Mouse (Mus musculus) neural tube, embryonic 11.5 days (tissue): ENCODE results near the gene Rhbdf1. TPM values are rescaled to one million over a fixed set of nuclear protein-coding genes. Genes with fewer than 3 reads are reported as not detected.

Source experiments
- ATAC-seq: fragments of 200-750 bp; cut with Nextera tagmentation; 2 replicates; pipeline ENCODE4 v1.8.0; 2017; ENCODE audit warnings: moderate number of reproducible peaks, mild to moderate bottlenecking, moderate TSS enrichment, moderate library complexity; ENCODE audit not compliant: insufficient read depth, low FRiP score, low TSS enrichment
- DNase-seq: peaks from one replicate; pipeline ENCODE4 v3.0.0-alpha.2; 2015; ENCODE audit warnings: low spot score
- H3K27ac ChIP-seq: fragments of 300-500 bp; sonication (generic); 2 replicates; pipeline ENCODE4 v1.5.1; 2014; ENCODE audit warnings: low read depth, mild to moderate bottlenecking, low read length
- H3K27me3 ChIP-seq: fragments of 300-500 bp; sonication (generic); 2 replicates; pipeline ENCODE4 v1.6.1; 2014; ENCODE audit warnings: mild to moderate bottlenecking, low read length, mixed read lengths; ENCODE audit not compliant: control insufficient read depth, insufficient read depth
- H3K36me3 ChIP-seq: fragments of 300-500 bp; sonication (generic); 2 replicates; pipeline ENCODE4 v1.6.1; 2014; ENCODE audit warnings: mild to moderate bottlenecking, low read length, moderate library complexity, mixed read lengths; ENCODE audit not compliant: control insufficient read depth, insufficient read depth
- H3K4me1 ChIP-seq: fragments of 300-500 bp; sonication (generic); 2 replicates; pipeline ENCODE4 v1.6.1; 2014; ENCODE audit warnings: low read length, mixed read lengths; ENCODE audit not compliant: control insufficient read depth, insufficient read depth
- H3K4me2 ChIP-seq: fragments of 300-500 bp; sonication (generic); 2 replicates; pipeline ENCODE4 v1.6.1; 2014; ENCODE audit warnings: low read depth, mild to moderate bottlenecking, moderate library complexity
- H3K4me3 ChIP-seq: fragments of 300-500 bp; sonication (generic); 2 replicates; pipeline ENCODE4 v1.5.1; 2014; ENCODE audit warnings: low read depth, low read length
- H3K9ac ChIP-seq: fragments of 300-500 bp; sonication (generic); 2 replicates; pipeline ENCODE4 v1.6.1; 2014; ENCODE audit warnings: mild to moderate bottlenecking, low read length
- H3K9me3 ChIP-seq: fragments of 300-500 bp; sonication (generic); 2 replicates; pipeline ENCODE4 v1.6.1; 2016; ENCODE audit warnings: low read length; ENCODE audit not compliant: control insufficient read depth
- WGBS: fragments of 180-500 bp; shearing (Covaris S2); extraction: QIAGEN DNeasy Blood & Tissue Kit; methylation state at CpG from one replicate; pipeline ENCODE4 v1.1.7; 2014; 5-methylcytosine and 5-hydroxymethylcytosine counted together
- polyA plus RNA-seq: library from polyadenylated mRNA; unstranded; fragments of >200 nt; fragmentation: Nextera tagmentation; extraction: Ambion mirVana; gene quantifications from 2 replicates; pipeline ENCODE4 v1.2.1, GENCODE M21; 2014

Gene Rhbdf1
- polyA plus RNA-seq, 1 experiment from 2014 or later = 24.6 TPM

- no peaks in the 10 kb centered on the region for H3K4me1 ChIP-seq
- H3K27me3 ChIP-seq = no peaks in the 10 kb centered on the region
- WGBS = 84% methylated on average over 8 of the region's 8 CpGs
- H3K27ac ChIP-seq = no peak overlapping the region
- no peaks in the 10 kb centered on the region for H3K9me3 ChIP-seq
- DNase-seq = no peak
- H3K4me2 ChIP-seq = no peak overlapping the region
- no peak for ATAC-seq
- H3K36me3 ChIP-seq = no peaks in the 10 kb centered on the region
- no peak overlapping the region for H3K9ac ChIP-seq
- no peak overlapping the region for H3K4me3 ChIP-seq
These were observed 37.6 kb downstream of the Rhbdf1 start for GRCm38 (mm10) chr11:32184469-32184868.

GRCm38 (mm10) chr11:32181973-32182868, 39.9 kb downstream of the Rhbdf1 start:
- Histone ChIP-seq H3K36me3 (no peaks in the 10 kb centered on the region), H3K27me3 (no peaks in the 10 kb centered on the region), H3K4me3 (no peak overlapping the region), H3K4me1 (no peaks in the 10 kb centered on the region), H3K27ac (no peak overlapping the region), H3K4me2 (no peak overlapping the region), H3K9ac (no peak overlapping the region), H3K9me3 (no peaks in the 10 kb centered on the region)
- ATAC-seq (no peak), DNase-seq (peak; percentile 77)
- WGBS = 50% methylated on average over 23 of the region's 25 CpGs

DNA sequence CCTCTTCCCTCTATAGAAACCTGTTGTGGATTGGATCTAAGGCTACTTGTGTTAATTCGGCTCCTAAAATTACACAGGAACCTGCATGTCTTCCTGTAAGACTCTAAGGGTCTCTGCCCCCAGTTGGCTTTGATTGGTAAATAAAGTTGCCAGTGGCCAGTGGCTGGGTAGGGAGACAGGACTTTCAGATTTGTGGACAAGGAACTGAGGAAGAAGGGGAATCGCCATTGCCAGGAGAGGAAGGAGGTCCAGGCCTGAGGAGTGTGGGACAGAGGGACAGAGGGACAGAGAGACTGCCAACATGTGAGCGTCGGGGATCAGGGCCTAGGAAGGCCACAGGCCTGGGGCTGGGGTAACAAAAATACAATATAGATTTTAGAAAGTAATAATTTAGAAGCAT, 40.9 kb downstream of the Rhbdf1 start:
- WGBS = 78% methylated on average over 4 of the region's 4 CpGs
- Histone ChIP-seq H3K4me3 (no peak overlapping the region), H3K9ac (no peak overlapping the region), H3K4me1 (no peaks in the 10 kb centered on the region), H3K36me3 (no peaks in the 10 kb centered on the region), H3K27ac (no peak overlapping the region), H3K9me3 (no peaks in the 10 kb centered on the region), H3K27me3 (no peaks in the 10 kb centered on the region), H3K4me2 (no peak overlapping the region)
- DNase-seq = no peak
- ATAC-seq = no peak

DNA sequence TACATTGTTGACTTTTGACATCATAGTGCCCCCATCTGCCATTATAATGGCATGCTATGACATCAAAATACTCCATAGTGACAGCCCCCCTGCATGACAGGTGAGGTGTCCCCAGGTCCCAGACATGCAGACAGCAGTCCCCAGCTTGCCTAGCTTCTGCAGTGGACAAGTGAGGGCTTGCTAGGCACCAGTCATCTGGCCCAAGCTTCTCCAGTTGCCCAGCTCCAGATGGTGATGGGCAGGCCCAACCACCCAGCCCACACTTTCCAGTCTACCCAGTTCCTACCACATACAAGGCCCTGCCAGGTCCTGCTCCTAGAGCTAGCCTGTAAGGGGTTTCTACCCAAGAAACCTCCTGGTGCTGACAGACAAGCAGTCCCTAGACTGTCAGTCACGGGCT, 43.6 kb downstream of the Rhbdf1 start:
- Histone ChIP-seq H3K4me3 (no peak overlapping the region), H3K4me2 (no peak overlapping the region), H3K9ac (no peak overlapping the region), H3K4me1 (no peaks in the 10 kb centered on the region), H3K36me3 (no peaks in the 10 kb centered on the region), H3K27ac (no peak overlapping the region), H3K9me3 (no peaks in the 10 kb centered on the region), H3K27me3 (no peaks in the 10 kb centered on the region)
- no peak for DNase-seq
- ATAC-seq = no peak
- WGBS = 71% methylated on average over 1 of the region's 1 CpGs

DNA sequence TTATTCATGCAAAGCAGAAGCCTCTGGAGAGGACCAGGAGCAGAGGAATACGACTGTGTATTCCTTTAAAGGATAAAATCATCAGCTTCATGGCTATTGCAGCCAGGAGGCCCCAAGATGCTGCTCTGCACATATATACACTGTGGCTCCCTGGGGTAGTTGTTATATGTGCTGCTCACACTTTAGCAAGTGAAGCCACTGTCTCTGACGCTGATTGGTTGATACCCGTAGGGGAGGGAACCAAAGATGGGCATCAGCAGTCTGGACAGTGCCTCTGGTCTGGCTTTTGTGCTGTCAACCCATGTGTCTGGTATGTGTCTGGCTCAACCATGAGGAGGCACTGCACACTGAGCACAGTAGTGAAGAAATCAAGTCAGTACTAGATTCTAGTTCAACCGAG, 55.4 kb downstream of the Rhbdf1 start:
- H3K9ac ChIP-seq = no peak overlapping the region
- no peak overlapping the region for H3K4me2 ChIP-seq
- H3K27ac ChIP-seq = no peak overlapping the region
- ATAC-seq = no peak
- H3K27me3 ChIP-seq = no peaks in the 10 kb centered on the region
- no peaks in the 10 kb centered on the region for H3K36me3 ChIP-seq
- no peaks in the 10 kb centered on the region for H3K9me3 ChIP-seq
- no peak for DNase-seq
- 86% methylated on average over 4 of the region's 4 CpGs for WGBS
- 0 out of 2 replicates have a peak, but pooled peaks cover 2% of the 10 kb centered on the region for H3K4me1 ChIP-seq
- H3K4me3 ChIP-seq = no peak overlapping the region

DNA sequence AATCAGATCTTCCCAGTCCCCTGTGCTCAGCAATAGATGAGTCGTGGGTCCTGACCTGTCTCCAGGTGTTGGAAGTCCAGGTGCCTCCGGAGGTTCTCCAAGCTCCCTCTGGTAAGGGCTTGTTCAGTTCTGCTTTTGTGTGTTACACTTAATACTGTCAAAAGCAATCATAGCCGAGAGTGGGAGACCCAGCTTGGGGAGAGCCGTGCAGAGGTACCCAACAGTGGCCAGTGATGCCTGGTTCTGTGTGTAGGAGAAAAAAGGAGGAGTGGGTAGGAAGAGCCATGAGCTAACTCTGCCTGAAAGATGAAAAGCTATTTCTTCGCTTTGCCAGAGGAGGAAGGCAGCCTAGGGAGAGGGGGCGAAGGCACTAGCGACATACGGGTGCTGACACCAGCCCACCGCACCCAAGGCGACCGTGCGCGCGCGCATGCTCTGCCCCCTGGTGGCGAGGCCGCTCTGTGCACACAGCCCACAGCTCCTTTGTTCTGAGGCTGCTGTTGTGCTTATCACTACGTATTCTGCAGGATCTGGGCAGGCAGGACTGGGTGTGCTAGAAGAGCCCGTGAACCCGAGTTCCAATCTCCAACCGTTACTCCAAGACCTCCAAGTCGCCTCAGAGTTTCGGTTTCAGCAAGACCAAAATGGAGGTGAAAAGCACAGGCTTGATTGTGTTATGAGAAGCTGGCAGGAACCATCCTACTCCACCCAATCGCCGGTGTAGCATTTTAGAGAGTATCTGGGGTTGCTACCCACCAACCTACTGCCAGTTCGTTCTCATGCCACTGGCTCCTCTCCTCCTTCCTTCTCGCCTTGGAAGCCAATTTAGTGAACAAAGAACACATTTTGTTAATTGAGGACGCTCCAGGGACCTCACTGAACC, 59.9 kb downstream of the Rhbdf1 start:
- Histone ChIP-seq H3K36me3 (no peaks in the 10 kb centered on the region), H3K4me1 (0 out of 2 replicates have a peak, but pooled peaks cover 3% of the 10 kb centered on the region), H3K4me3 (peak overlapping the region; percentile 16; the same call in 1 of the 2 replicates), H3K27me3 (no peaks in the 10 kb centered on the region), H3K27ac (peak overlapping the region; percentile 35), H3K9ac (peak overlapping the region; percentile 67), H3K4me2 (peak overlapping the region; percentile 51), H3K9me3 (no peaks in the 10 kb centered on the region)
- peak; percentile 92 for DNase-seq
- WGBS = 15% methylated on average over 28 of the region's 28 CpGs
- peak; percentile 95 for ATAC-seq

- Histone ChIP-seq H3K36me3 (no peaks in the 10 kb centered on the region), H3K27me3 (no peaks in the 10 kb centered on the region), H3K9ac (peak overlapping the region; percentile 67), H3K4me1 (0 out of 2 replicates have a peak, but pooled peaks cover 3% of the 10 kb centered on the region), H3K27ac (no peak overlapping the region; the same call in 1 of the 2 replicates), H3K9me3 (no peaks in the 10 kb centered on the region), H3K4me2 (peak overlapping the region; percentile 51), H3K4me3 (peak overlapping the region; percentile 16; the same call in 1 of the 2 replicates)
- peak; percentile 41 for DNase-seq
- peak; percentile 21; the same call in 1 of the 2 replicates for ATAC-seq
- 6% methylated on average over 9 of the region's 9 CpGs for WGBS
These were observed 60.6 kb downstream of the Rhbdf1 start for GRCm38 (mm10) chr11:32161500-32161899.

- H3K4me3 ChIP-seq = no peak overlapping the region
- 77% methylated on average over 7 of the region's 7 CpGs for WGBS
- no peak overlapping the region for H3K4me2 ChIP-seq
- H3K27ac ChIP-seq = no peak overlapping the region
- no peak overlapping the region for H3K9ac ChIP-seq
- DNase-seq (no peak), ATAC-seq (no peak)
- H3K27me3 ChIP-seq = no peaks in the 10 kb centered on the region
- H3K36me3 ChIP-seq = no peaks in the 10 kb centered on the region
- H3K4me1 ChIP-seq = 0 out of 2 replicates have a peak, but pooled peaks cover 3% of the 10 kb centered on the region
- no peaks in the 10 kb centered on the region for H3K9me3 ChIP-seq
These were observed 61.8 kb downstream of the Rhbdf1 start for GRCm38 (mm10) chr11:32160341-32160740.
